Mouse (Mus musculus) embryonic fibroblast, embryonic 13.5 days (primary cell): Measurements from ENCODE around the gene Mageh1.
A peak's percentile ranks its signal among the peaks of the same experiment; 100 is the strongest.

Experiments used
- CTCF ChIP-seq: IDR thresholded peaks from 2 replicates; pipeline ENCODE4 v1.5.1; 2011; ENCODE audit warnings: mild to moderate bottlenecking, control low read depth, low read length, moderate library complexity, borderline replicate concordance; ENCODE audit not compliant: insufficient read depth
- POLR2A ChIP-seq: IDR thresholded peaks from 2 replicates; pipeline ENCODE4 v1.6.1; 2011; ENCODE audit warnings: low read depth, mild to moderate bottlenecking, control low read depth, low read length, moderate library complexity

- TF ChIP-seq POLR2A (peak; percentile 49), CTCF (no peak)
These were observed 30.2 kb downstream of the Mageh1 start for GRCm38 (mm10) chrX:153007021-153007684.
